Mouse (Mus musculus) heart, embryonic 16.5 days (tissue): ENCODE measurements around the gene Cebpz. TPM values are rescaled to one million over a fixed set of nuclear protein-coding genes. Genes with fewer than 3 reads are reported as not detected.

Source experiments
- ATAC-seq: fragments of 200-750 bp; cut with Nextera tagmentation; replicated peaks from 2 replicates; pipeline ENCODE4 v1.8.0; 2017; ENCODE audit warnings: moderate number of reproducible peaks; ENCODE audit not compliant: insufficient read depth, low FRiP score; ENCODE audit errors: extremely low read depth
- H3K27ac ChIP-seq: fragments of 300-500 bp; sonication (generic); 2 replicates; pipeline ENCODE4 v1.5.1; 2014; ENCODE audit warnings: mild to moderate bottlenecking, low read length, control low read depth, moderate library complexity
- H3K27me3 ChIP-seq: fragments of 300-500 bp; sonication (generic); 2 replicates; pipeline ENCODE4 v1.6.1; 2014; ENCODE audit warnings: low read length, mixed read lengths; ENCODE audit not compliant: control insufficient read depth, insufficient read depth
- H3K36me3 ChIP-seq: fragments of 300-500 bp; sonication (generic); 2 replicates; pipeline ENCODE4 v1.6.1; 2014; ENCODE audit not compliant: control insufficient read depth, insufficient read depth
- H3K4me1 ChIP-seq: fragments of 300-500 bp; sonication (generic); 2 replicates; pipeline ENCODE4 v1.6.1; 2014; ENCODE audit warnings: low read length, mixed read lengths; ENCODE audit not compliant: control insufficient read depth, insufficient read depth
- H3K4me2 ChIP-seq: fragments of 300-500 bp; sonication (generic); 2 replicates; pipeline ENCODE4 v1.6.1; 2014; ENCODE audit warnings: low read depth, mild to moderate bottlenecking, control low read depth, low read length
- H3K4me3 ChIP-seq: fragments of 300-500 bp; sonication (generic); 2 replicates; pipeline ENCODE4 v1.5.1; 2014; ENCODE audit warnings: mild to moderate bottlenecking, control low read depth, low read length
- H3K9ac ChIP-seq: fragments of 300-500 bp; sonication (generic); 2 replicates; pipeline ENCODE4 v1.6.1; 2014; ENCODE audit warnings: low read length, control low read depth
- H3K9me3 ChIP-seq: fragments of 300-500 bp; sonication (generic); replicated peaks from 2 replicates; pipeline ENCODE4 v1.6.1; 2016; ENCODE audit warnings: low read length; ENCODE audit not compliant: control insufficient read depth
- WGBS: fragments of 180-500 bp; shearing (Covaris S2); extraction: QIAGEN DNeasy Blood & Tissue Kit; methylation state at CpG from one replicate; pipeline ENCODE4 v1.1.7; 2014; 5-methylcytosine and 5-hydroxymethylcytosine counted together
- polyA plus RNA-seq: library from polyadenylated mRNA; unstranded; fragments of >200 nt; fragmentation: Nextera tagmentation; extraction: Ambion mirVana; gene quantifications from 2 replicates; pipeline ENCODE4 v1.2.1, GENCODE M21; 2015

The Cebpz gene
- polyA plus RNA-seq, 1 experiment from 2014 or later = 29.8 TPM

- Histone ChIP-seq H3K4me2 (no peak overlapping the region), H3K4me3 (no peak overlapping the region), H3K9me3 (no peaks in the 10 kb centered on the region), H3K4me1 (no peaks in the 10 kb centered on the region), H3K27me3 (no peaks in the 10 kb centered on the region), H3K36me3 (peaks cover 56% of the 10 kb centered on the region), H3K9ac (no peak overlapping the region), H3K27ac (no peak overlapping the region)
- no peak for ATAC-seq
- WGBS = 77% methylated on average over 5 of the region's 5 CpGs
Measured at GRCm38 (mm10) chr17:78951225-78951624, 14.4 kb upstream of the Cebpz start.

- no peak for ATAC-seq
- Histone ChIP-seq H3K9ac (no peak overlapping the region), H3K9me3 (no peaks in the 10 kb centered on the region), H3K4me3 (no peak overlapping the region), H3K4me2 (no peak overlapping the region), H3K4me1 (peaks cover 3% of the 10 kb centered on the region; the same call in 1 of the 2 replicates), H3K27ac (no peak overlapping the region), H3K27me3 (no peaks in the 10 kb centered on the region), H3K36me3 (peaks cover 23% of the 10 kb centered on the region)
- 56% methylated on average over 11 of the region's 11 CpGs for WGBS
Measured at GRCm38 (mm10) chr17:78942579-78942978, 5.7 kb upstream of the Cebpz start.

DNA sequence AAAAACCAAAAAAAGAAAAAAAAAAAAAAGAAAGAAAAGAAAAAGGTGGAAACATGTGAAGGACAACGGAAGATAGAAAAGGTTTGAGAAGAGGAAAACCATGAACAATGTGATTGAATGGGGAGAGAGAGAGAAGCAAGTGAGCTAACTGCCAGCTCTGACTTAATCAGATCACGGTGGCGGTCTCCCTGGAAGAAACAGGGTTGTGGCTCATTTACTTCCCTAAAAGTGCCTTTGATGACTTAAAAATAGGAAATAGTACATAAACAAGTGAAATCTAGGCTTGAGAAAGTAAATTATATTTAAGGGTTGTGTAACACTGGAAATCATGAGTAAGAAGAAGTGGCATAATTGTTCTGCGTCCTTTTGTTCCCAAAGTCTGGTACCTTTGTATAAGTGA is 2.1 kb upstream of the Cebpz start:
- Histone ChIP-seq H3K9ac (no peak overlapping the region), H3K9me3 (no peaks in the 10 kb centered on the region), H3K4me3 (no peak overlapping the region), H3K36me3 (peaks cover 27% of the 10 kb centered on the region), H3K27ac (no peak overlapping the region), H3K27me3 (no peaks in the 10 kb centered on the region), H3K4me2 (no peak overlapping the region), H3K4me1 (peaks cover 11% of the 10 kb centered on the region)
- no peak for ATAC-seq
- 93% methylated on average over 4 of the region's 4 CpGs for WGBS

- H3K4me2 ChIP-seq = peak overlapping the region; percentile 80
- H3K36me3 ChIP-seq = peaks cover 36% of the 10 kb centered on the region
- 7% methylated on average over 26 of the region's 26 CpGs for WGBS
- H3K4me1 ChIP-seq = peaks cover 14% of the 10 kb centered on the region
- peak overlapping the region; percentile 86 for H3K4me3 ChIP-seq
- peak overlapping the region; percentile 87 for H3K9ac ChIP-seq
- ATAC-seq = no peak
- no peaks in the 10 kb centered on the region for H3K27me3 ChIP-seq
- no peaks in the 10 kb centered on the region for H3K9me3 ChIP-seq
- H3K27ac ChIP-seq = peak overlapping the region; percentile 7; the same call in 1 of the 2 replicates
Measured at GRCm38 (mm10) chr17:78937229-78937853, 475 bp upstream of the Cebpz start.

GRCm38 (mm10) chr17:78935857-78936256 is 1.0 kb downstream of the Cebpz start:
- peak overlapping the region; percentile 73 for H3K4me2 ChIP-seq
- H3K27ac ChIP-seq = no peak overlapping the region
- WGBS = 75% methylated on average over 2 of the region's 2 CpGs
- H3K4me3 ChIP-seq = peak overlapping the region; percentile 86
- H3K36me3 ChIP-seq = peaks cover 42% of the 10 kb centered on the region
- no peak for ATAC-seq
- no peaks in the 10 kb centered on the region for H3K27me3 ChIP-seq
- H3K4me1 ChIP-seq = peaks cover 14% of the 10 kb centered on the region
- H3K9ac ChIP-seq = peak overlapping the region; percentile 87
- H3K9me3 ChIP-seq = no peaks in the 10 kb centered on the region

DNA sequence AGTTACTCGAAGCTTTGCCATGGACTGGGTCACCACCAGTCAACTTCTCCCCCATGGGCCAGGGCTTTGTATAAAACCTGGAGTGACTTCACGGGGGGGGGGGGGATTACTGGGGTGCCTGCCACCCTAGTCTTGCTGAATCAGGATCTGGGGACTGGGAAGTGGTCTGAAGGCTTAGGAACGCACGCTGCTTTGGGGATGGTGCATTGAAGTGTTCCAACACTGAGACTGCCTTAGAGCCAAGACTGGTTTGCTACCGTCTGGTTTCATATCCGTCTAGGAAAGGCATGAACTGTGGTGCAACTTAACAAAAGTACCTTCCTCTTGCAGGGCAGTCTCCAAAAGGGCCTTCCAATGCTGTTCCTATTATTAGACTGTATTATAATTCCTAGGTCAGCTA is 19.2 kb downstream of the Cebpz start:
- peak overlapping the region; percentile 90 for H3K4me2 ChIP-seq
- no peak for ATAC-seq
- peak overlapping the region; percentile 93; the same call in 1 of the 2 replicates for H3K9ac ChIP-seq

GRCm38 (mm10) chr17:78916899-78917298 is 20.0 kb downstream of the Cebpz start:
- 2% methylated on average over 11 of the region's 11 CpGs for WGBS
- no peaks in the 10 kb centered on the region for H3K27me3 ChIP-seq
- peaks cover 25% of the 10 kb centered on the region for H3K36me3 ChIP-seq
- H3K9me3 ChIP-seq = no peaks in the 10 kb centered on the region
- H3K4me3 ChIP-seq = peak overlapping the region; percentile 88
- H3K27ac ChIP-seq = peak overlapping the region; percentile 93
- peak overlapping the region; percentile 90 for H3K4me2 ChIP-seq
- peaks cover 8% of the 10 kb centered on the region for H3K4me1 ChIP-seq
- peak overlapping the region; percentile 93 for H3K9ac ChIP-seq
- no peak for ATAC-seq

More for the DNA sequence above, 19.2 kb downstream of the Cebpz start:
- whole genome bisulfite sequencing = 48% methylated on average over 6 of the region's 6 CpGs
- H3K9me3 ChIP-seq = no peaks in the 10 kb centered on the region
- no peaks in the 10 kb centered on the region for H3K27me3 ChIP-seq
- peaks cover 30% of the 10 kb centered on the region for H3K36me3 ChIP-seq
- no peak overlapping the region for H3K27ac ChIP-seq
- peaks cover 8% of the 10 kb centered on the region for H3K4me1 ChIP-seq
- H3K4me3 ChIP-seq = no peak overlapping the region

- peak within 1 kb of the TSS; percentile 93 for H3K27ac ChIP-seq
- peaks cover 8% of the 10 kb centered on the region for H3K4me1 ChIP-seq
- peak within 1 kb of the TSS; percentile 88 for H3K4me3 ChIP-seq
- no peaks in the 10 kb centered on the region for H3K9me3 ChIP-seq
- peak within 1 kb of the TSS; percentile 90 for H3K4me2 ChIP-seq
- no peaks in the 10 kb centered on the region for H3K27me3 ChIP-seq
- WGBS = under 1% methylated on average over 37 of the region's 37 CpGs
- peak; percentile 93 for ATAC-seq
- H3K36me3 ChIP-seq = peaks cover 20% of the 10 kb centered on the region
- peak within 1 kb of the TSS; percentile 93 for H3K9ac ChIP-seq
Measured at GRCm38 (mm10) chr17:78916369-78916813, 20.5 kb downstream of the Cebpz start, which contains the start of gene Cebpzos. Gene Cebpzos (plus strand): TSS chr17:78916500.

GRCm38 (mm10) chr17:78915772-78916171 is 21.1 kb downstream of the Cebpz start:
- H3K27ac ChIP-seq = peak overlapping the region; percentile 93
- peak overlapping the region; percentile 93 for H3K9ac ChIP-seq
- H3K27me3 ChIP-seq = no peaks in the 10 kb centered on the region
- H3K36me3 ChIP-seq = peaks cover 16% of the 10 kb centered on the region
- no peaks in the 10 kb centered on the region for H3K9me3 ChIP-seq
- peaks cover 8% of the 10 kb centered on the region for H3K4me1 ChIP-seq
- peak overlapping the region; percentile 88 for H3K4me3 ChIP-seq
- ATAC-seq = no peak
- 53% methylated on average over 6 of the region's 6 CpGs for WGBS
- peak overlapping the region; percentile 90 for H3K4me2 ChIP-seq
